Mouse (Mus musculus) liver, adult 2 months (tissue): ENCODE measurements around the gene Rab3ip. TPM values are rescaled to one million over a fixed set of nuclear protein-coding genes. Genes with fewer than 3 reads are reported as not detected.

Source experiments
- DNase-seq: peaks from one replicate; pipeline ENCODE4 v3.0.0-alpha.2; 2011; ENCODE audit warnings: low read depth, low spot score; ENCODE audit errors: extremely low read depth
- H3K27ac ChIP-seq: fragments of 200-500 bp; replicated peaks from 2 replicates; pipeline ENCODE4 v1.5.1; 2012; ENCODE audit warnings: low read depth, mild to moderate bottlenecking, control low read depth, inconsistent platforms, low read length; ENCODE audit not compliant: insufficient read depth
- H3K27me3 ChIP-seq: fragments of 200-500 bp; 2 replicates; pipeline ENCODE4 v1.6.1; 2012; ENCODE audit warnings: mild to moderate bottlenecking, moderate library complexity, low read length, inconsistent platforms; ENCODE audit not compliant: control insufficient read depth, insufficient read depth
- H3K36me3 ChIP-seq: fragments of 200-500 bp; 2 replicates; pipeline ENCODE4 v1.6.1; 2012; ENCODE audit warnings: low read length, inconsistent platforms; ENCODE audit not compliant: control insufficient read depth, insufficient read depth
- H3K4me1 ChIP-seq: fragments of 200-500 bp; 2 replicates; pipeline ENCODE4 v1.6.1; 2011; ENCODE audit warnings: low read length; ENCODE audit not compliant: control insufficient read depth, insufficient read depth
- H3K4me3 ChIP-seq: fragments of 200-500 bp; 2 replicates; pipeline ENCODE4 v1.5.1; 2011; ENCODE audit warnings: low read depth, mild to moderate bottlenecking, control low read depth, low read length, moderate library complexity; ENCODE audit not compliant: insufficient read depth
- H3K79me2 ChIP-seq: fragments of 200-500 bp; 2 replicates; pipeline ENCODE4 v1.6.1; 2012; ENCODE audit warnings: inconsistent platforms, mild to moderate bottlenecking, low read length, moderate library complexity; ENCODE audit not compliant: control insufficient read depth, insufficient read depth
- H3K9ac ChIP-seq: fragments of 200-500 bp; 2 replicates; pipeline ENCODE4 v1.6.1; 2012; ENCODE audit warnings: low read depth, mild to moderate bottlenecking, control low read depth, inconsistent platforms, low read length
- CTCF ChIP-seq: fragments of 200-500 bp; IDR thresholded peaks from 2 replicates; pipeline ENCODE4 v1.5.1; 2011; ENCODE audit warnings: low read depth, low read length, control low read depth
- POLR2A ChIP-seq: fragments of 200-500 bp; IDR thresholded peaks from 2 replicates; pipeline ENCODE4 v1.6.1; 2011; ENCODE audit warnings: low read length, control low read depth; ENCODE audit not compliant: insufficient read depth; ENCODE audit errors: extremely low read depth
- WGBS: fragments of 180-500 bp; shearing (Covaris S2); methylation state at CpG from one replicate; pipeline ENCODE4 v1.1.7; 2018; 5-methylcytosine and 5-hydroxymethylcytosine counted together
- polyA plus RNA-seq: library from polyadenylated mRNA; depleted of rRNA; stranded (reverse); fragments of >200 nt; gene quantifications from 2 replicates; pipeline ENCODE4 v1.2.3, GENCODE M21; 2012
- total RNA-seq: library from RNA; depleted of rRNA; stranded (reverse); fragments of >200 nt; gene quantifications from 2 replicates; pipeline ENCODE4 v1.2.3, GENCODE M21; 2014

The Rab3ip gene
- total and polyA plus RNA-seq, 2 experiments, result 25.9 to 66.5 TPM

DNA sequence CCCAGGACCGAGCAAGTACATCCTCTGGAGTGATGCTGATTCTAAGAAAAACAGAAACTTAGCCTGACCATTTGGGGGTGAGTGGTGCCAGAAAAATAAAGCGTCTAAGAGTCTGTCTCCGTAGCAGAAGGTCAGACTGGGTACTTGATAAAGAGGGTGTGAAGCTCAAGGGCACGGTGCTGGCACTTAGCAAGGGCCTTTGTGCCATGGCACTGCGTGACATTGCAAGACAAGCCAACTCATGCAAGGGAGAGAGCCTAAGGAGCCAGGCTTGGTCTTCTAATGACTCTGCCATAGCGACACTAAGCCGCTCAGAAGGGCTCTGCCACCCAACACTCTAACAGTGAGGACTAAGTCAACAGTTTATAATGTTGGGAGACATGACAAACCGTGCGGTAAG, 28.3 kb upstream of the Rab3ip start:
- no peak overlapping the region for H3K27ac ChIP-seq
- 87% methylated on average over 9 of the region's 9 CpGs for WGBS
- no peak overlapping the region for H3K9ac ChIP-seq
- no peak for DNase-seq
- H3K4me1 ChIP-seq, result no peaks in the 10 kb centered on the region
- no peaks in the 10 kb centered on the region for H3K79me2 ChIP-seq
- H3K4me3 ChIP-seq, result no peak overlapping the region
- TF ChIP-seq CTCF, result no peak
- H3K36me3 ChIP-seq, result no peaks in the 10 kb centered on the region
- H3K27me3 ChIP-seq, result no peaks in the 10 kb centered on the region

DNA sequence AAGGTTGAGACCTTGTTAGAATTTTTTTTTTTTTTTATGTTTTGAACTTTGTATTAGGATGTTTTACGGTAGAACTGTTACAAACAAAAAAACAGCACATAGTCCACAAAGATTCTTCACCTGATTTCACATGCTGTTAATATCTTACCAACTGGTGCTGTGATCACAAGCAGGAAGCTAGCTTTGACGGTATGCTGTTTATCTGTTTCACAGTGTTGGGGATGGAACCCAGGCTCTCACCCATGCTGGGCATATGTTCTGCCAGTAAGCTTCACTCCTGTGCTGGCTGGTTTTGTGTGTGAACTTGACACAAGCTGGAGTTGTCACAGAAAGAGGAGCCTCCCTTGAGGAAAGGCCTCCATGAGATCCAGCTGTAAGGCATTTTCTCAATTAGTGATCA, 27.3 kb upstream of the Rab3ip start:
- Histone ChIP-seq H3K36me3 (no peaks in the 10 kb centered on the region), H3K27me3 (no peaks in the 10 kb centered on the region), H3K9ac (no peak overlapping the region), H3K27ac (no peak overlapping the region), H3K4me3 (no peak overlapping the region), H3K79me2 (no peaks in the 10 kb centered on the region), H3K4me1 (no peaks in the 10 kb centered on the region)
- DNase-seq, result no peak
- 42% methylated on average over 2 of the region's 2 CpGs for WGBS
- TF ChIP-seq POLR2A (no peak), CTCF (no peak)

DNA sequence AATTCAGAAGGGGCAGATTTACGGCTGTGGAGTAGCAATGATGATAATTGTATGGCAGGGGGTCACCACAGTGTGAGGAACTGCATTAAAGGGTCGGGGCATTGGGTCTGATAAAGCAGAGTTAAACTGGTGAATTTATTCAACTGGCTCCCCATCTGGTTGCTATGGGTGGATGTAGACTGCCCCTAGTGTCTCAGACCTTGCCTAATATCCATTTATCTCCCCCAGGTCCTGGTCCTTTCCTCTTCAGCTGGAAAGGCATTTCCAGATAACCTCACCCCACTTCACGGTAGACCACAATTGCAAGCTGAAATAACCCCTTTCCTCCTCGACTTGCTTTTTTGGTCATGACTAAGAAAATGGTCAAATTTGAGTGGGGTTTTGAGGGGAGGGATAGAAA, 26.9 kb upstream of the Rab3ip start:
- Histone ChIP-seq H3K9ac (no peak overlapping the region), H3K4me1 (no peaks in the 10 kb centered on the region), H3K27ac (no peak overlapping the region), H3K36me3 (no peaks in the 10 kb centered on the region), H3K27me3 (no peaks in the 10 kb centered on the region), H3K79me2 (no peaks in the 10 kb centered on the region), H3K4me3 (no peak overlapping the region)
- 70% methylated on average over 4 of the region's 4 CpGs for WGBS
- no peak for TF ChIP-seq POLR2A
- no peak for TF ChIP-seq CTCF
- no peak for DNase-seq

DNA sequence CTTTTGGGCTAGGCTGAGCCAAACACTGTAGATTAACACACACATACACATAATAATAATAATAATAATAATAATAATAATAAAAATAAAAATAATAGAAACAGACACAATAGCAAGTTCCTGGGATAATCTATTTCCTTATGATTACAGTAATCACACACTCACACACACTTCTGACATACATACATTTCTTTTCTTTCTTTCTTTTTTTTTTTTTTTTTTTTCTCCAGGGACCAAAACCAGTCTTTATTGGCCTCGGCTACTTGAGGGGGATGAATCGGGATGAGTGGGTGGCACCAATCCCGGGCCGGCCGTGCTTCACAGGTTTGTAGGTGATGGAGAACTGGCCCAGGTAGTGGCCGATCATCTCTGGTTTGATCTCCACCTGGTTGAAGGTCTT, 21.9 kb upstream of the Rab3ip start, which contains the start of gene Gm10271:
Gene Gm10271 (minus strand): TSS at position 101 of the 400 bp plus-strand sequence.
- no peak for TF ChIP-seq POLR2A
- TF ChIP-seq CTCF, result no peak
- no peak for DNase-seq
- Histone ChIP-seq H3K9ac (no peak within 1 kb of the TSS), H3K27me3 (no peaks in the 10 kb centered on the region), H3K27ac (no peak within 1 kb of the TSS), H3K79me2 (no peaks in the 10 kb centered on the region), H3K36me3 (no peaks in the 10 kb centered on the region), H3K4me3 (no peak within 1 kb of the TSS), H3K4me1 (no peaks in the 10 kb centered on the region)
- WGBS, result 93% methylated on average over 6 of the region's 6 CpGs

DNA sequence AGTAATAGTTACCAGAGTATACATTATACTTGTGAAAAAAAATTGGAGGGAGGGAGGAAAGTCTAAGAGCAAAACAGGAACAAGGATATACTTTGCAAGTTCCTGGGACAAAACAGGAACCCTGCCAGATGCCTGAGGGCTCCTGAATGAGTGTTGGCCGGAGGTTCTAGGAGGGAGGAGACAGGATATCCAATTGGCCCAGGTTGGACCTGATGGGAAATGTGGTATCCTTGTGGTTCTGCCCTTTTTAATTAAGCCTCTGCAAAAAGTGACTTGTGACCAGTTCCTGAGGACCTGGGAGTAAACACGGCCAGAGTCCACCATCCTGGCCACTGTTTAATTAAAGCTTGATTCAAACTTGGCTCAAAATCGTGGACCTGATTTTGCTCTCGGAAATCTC, 18.2 kb upstream of the Rab3ip start:
- Histone ChIP-seq H3K9ac (no peak overlapping the region), H3K4me1 (no peaks in the 10 kb centered on the region), H3K27ac (no peak overlapping the region), H3K27me3 (no peaks in the 10 kb centered on the region), H3K79me2 (no peaks in the 10 kb centered on the region), H3K4me3 (no peak overlapping the region), H3K36me3 (no peaks in the 10 kb centered on the region)
- TF ChIP-seq CTCF, result no peak
- no peak for TF ChIP-seq POLR2A
- 19% methylated on average over 4 of the region's 4 CpGs for WGBS
- peak; percentile 18 for DNase-seq

DNA sequence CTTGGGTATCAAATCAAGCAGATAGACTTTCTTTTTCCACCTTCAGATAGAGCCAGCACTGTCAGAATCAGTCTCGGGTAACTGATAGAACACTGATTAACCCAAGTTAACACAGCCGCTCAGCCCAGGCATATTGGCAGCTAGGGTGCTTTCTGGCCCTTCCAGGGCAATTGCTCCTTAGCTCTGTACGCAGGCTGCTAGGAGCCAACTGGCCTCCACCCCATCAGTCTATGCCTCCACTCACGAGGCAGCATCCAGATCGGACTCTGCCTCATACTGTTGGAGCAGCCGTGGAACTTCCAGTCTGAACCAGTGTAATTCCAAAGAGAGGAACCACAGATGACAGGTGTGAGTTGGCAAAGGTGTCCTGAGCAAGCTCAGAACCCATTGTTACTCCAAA, 15.5 kb upstream of the Rab3ip start:
- no peak for TF ChIP-seq CTCF
- TF ChIP-seq POLR2A, result no peak
- H3K9ac ChIP-seq, result no peak overlapping the region
- no peaks in the 10 kb centered on the region for H3K79me2 ChIP-seq
- DNase-seq, result no peak
- no peak overlapping the region for H3K27ac ChIP-seq
- H3K4me3 ChIP-seq, result no peak overlapping the region
- no peaks in the 10 kb centered on the region for H3K27me3 ChIP-seq
- 51% methylated on average over 6 of the region's 6 CpGs for WGBS
- no peaks in the 10 kb centered on the region for H3K36me3 ChIP-seq
- H3K4me1 ChIP-seq, result no peaks in the 10 kb centered on the region
